Mouse (Mus musculus) CH12.LX (cell line): ENCODE measurements around the gene Grin3a. TPM values are rescaled to one million over a fixed set of nuclear protein-coding genes. Genes with fewer than 3 reads are reported as not detected.

Experiments
- DNase-seq: peaks from one replicate; pipeline ENCODE4 v3.0.0-alpha.2; 2013; ENCODE audit errors: extremely low read depth
- H3K27ac ChIP-seq: 2 replicates; pipeline ENCODE4 v1.5.1; 2012; ENCODE audit warnings: low read depth, mild to moderate bottlenecking, control low read depth, moderate library complexity; ENCODE audit not compliant: insufficient read depth
- H3K27me3 ChIP-seq: replicated peaks from 2 replicates; pipeline ENCODE3; 2012; ENCODE audit warnings: inconsistent platforms
- H3K36me3 ChIP-seq, 2 experiments: replicated peaks in 1 of 2; 2 replicates each; pipeline versions ENCODE3 to v1.6.1; 2012; ENCODE audit warnings: inconsistent platforms in 1 of 2, low read length in 1 of 2, mild to moderate bottlenecking in 1 of 2, mixed read lengths in 1 of 2, moderate library complexity in 1 of 2; ENCODE audit not compliant: control insufficient read depth in 1 of 2, insufficient read depth in 1 of 2
- H3K4me1 ChIP-seq, 2 experiments: 2 replicates each; pipeline ENCODE4 v1.6.1; 2012; ENCODE audit warnings: inconsistent platforms in 1 of 2, moderate library complexity in 1 of 2; ENCODE audit not compliant: insufficient read depth in 2 of 2, control insufficient read depth in 1 of 2
- H3K4me2 ChIP-seq: 2 replicates; pipeline ENCODE4 v1.6.1; 2012; ENCODE audit warnings: low read depth, mild to moderate bottlenecking, control low read depth; ENCODE audit not compliant: poor library complexity, insufficient read depth, severe bottlenecking
- H3K4me3 ChIP-seq, 3 experiments: fragments of 150-350 bp in 1 of 3; sonication (generic) in 1 of 3; replicated peaks in 1 of 3; 2 replicates each; pipeline versions ENCODE3 to v1.5.1; 2011 to 2012; ENCODE audit warnings: low read depth in 2 of 3, low read length in 2 of 3, mild to moderate bottlenecking in 2 of 3, moderate library complexity in 2 of 3, control low read depth in 1 of 3, improper control_type of control experiment in 1 of 3, inconsistent platforms in 1 of 3, mixed read lengths in 1 of 3; ENCODE audit not compliant: poor library complexity in 1 of 3
- H3K79me2 ChIP-seq: replicated peaks from 2 replicates; pipeline ENCODE4 v1.6.1; 2012; ENCODE audit warnings: mild to moderate bottlenecking, moderate library complexity; ENCODE audit not compliant: control insufficient read depth, poor library complexity, insufficient read depth, severe bottlenecking; ENCODE audit errors: extremely low read depth
- H3K9ac ChIP-seq: 2 replicates; pipeline ENCODE4 v1.6.1; 2012; ENCODE audit warnings: low read depth, mild to moderate bottlenecking, control low read depth, moderate library complexity; ENCODE audit not compliant: insufficient read depth
- H3K9me3 ChIP-seq: replicated peaks from 2 replicates; pipeline ENCODE3; 2012; ENCODE audit warnings: low read length, inconsistent platforms, mixed read lengths
- CHD1 ChIP-seq: IDR thresholded peaks from 2 replicates; pipeline ENCODE4 v1.6.1; 2012; ENCODE audit warnings: low read depth, low read length, improper control_type of control experiment, inconsistent platforms
- CHD2 ChIP-seq: IDR thresholded peaks from 2 replicates; pipeline ENCODE4 v1.6.1; 2011; ENCODE audit warnings: low read length, improper control_type of control experiment
- CTCF ChIP-seq, 2 experiments: IDR thresholded peaks in 1 of 2; conservative IDR thresholded peaks in 1 of 2; 2 replicates each; pipeline ENCODE4 v1.5.1; 2011 to 2012; ENCODE audit warnings: low read depth in 2 of 2, low read length in 2 of 2, improper control_type of control experiment in 1 of 2, inconsistent platforms in 1 of 2, mild to moderate bottlenecking in 1 of 2, moderate library complexity in 1 of 2
- EP300 ChIP-seq: IDR thresholded peaks from 2 replicates; pipeline ENCODE4 v1.6.1; 2011; ENCODE audit warnings: low read length, improper control_type of control experiment
- ETS1 ChIP-seq: conservative IDR thresholded peaks from 2 replicates; pipeline ENCODE4 v1.6.1; 2012; ENCODE audit warnings: low read depth, mild to moderate bottlenecking, inconsistent platforms, low read length, improper control_type of control experiment, moderate library complexity
- GABPA ChIP-seq: IDR thresholded peaks from 2 replicates; pipeline ENCODE4 v1.6.1; 2012; ENCODE audit warnings: low read depth, low read length, improper control_type of control experiment, inconsistent platforms; ENCODE audit not compliant: insufficient replicate concordance
- IRF4 ChIP-seq: IDR thresholded peaks from 2 replicates; pipeline ENCODE4 v1.6.1; 2014; ENCODE audit warnings: low read depth, mild to moderate bottlenecking, inconsistent platforms, low read length, improper control_type of control experiment
- JUN ChIP-seq: IDR thresholded peaks from 2 replicates; pipeline ENCODE4 v1.6.1; 2011; ENCODE audit warnings: low read depth, mild to moderate bottlenecking, low read length, improper control_type of control experiment, moderate library complexity; ENCODE audit not compliant: insufficient read depth
- KAT2A ChIP-seq: IDR thresholded peaks from 2 replicates; pipeline ENCODE4 v1.6.1; 2012; ENCODE audit warnings: low read length, improper control_type of control experiment, inconsistent platforms; ENCODE audit not compliant: insufficient replicate concordance
- MAFK ChIP-seq: IDR thresholded peaks from 2 replicates; pipeline ENCODE4 v1.6.1; 2011; ENCODE audit warnings: low read length, improper control_type of control experiment; ENCODE audit not compliant: insufficient replicate concordance
- MAX ChIP-seq: IDR thresholded peaks from 2 replicates; pipeline ENCODE4 v1.6.1; 2011; ENCODE audit warnings: low read length, improper control_type of control experiment
- MAZ ChIP-seq: IDR thresholded peaks from 2 replicates; pipeline ENCODE4 v1.6.1; 2012; ENCODE audit warnings: low read depth, mild to moderate bottlenecking, inconsistent platforms, low read length, improper control_type of control experiment, moderate library complexity
- MEF2A ChIP-seq: IDR thresholded peaks from 2 replicates; pipeline ENCODE4 v1.6.1; 2014; ENCODE audit warnings: low read depth, mild to moderate bottlenecking, inconsistent platforms, low read length, improper control_type of control experiment, borderline replicate concordance
- NELFE ChIP-seq: IDR thresholded peaks from 2 replicates; pipeline ENCODE4 v1.6.1; 2011; ENCODE audit warnings: low read depth, low read length, improper control_type of control experiment
- POLR2AphosphoS2 ChIP-seq: IDR thresholded peaks from 2 replicates; pipeline ENCODE4 v1.6.1; 2011; ENCODE audit warnings: low read depth, low read length, improper control_type of control experiment
- RAD21 ChIP-seq: IDR thresholded peaks from 2 replicates; pipeline ENCODE4 v1.6.1; 2011; ENCODE audit warnings: low read depth, mild to moderate bottlenecking, low read length, improper control_type of control experiment, moderate library complexity
- RCOR1 ChIP-seq: conservative IDR thresholded peaks from 2 replicates; pipeline ENCODE4 v1.6.1; 2012; ENCODE audit warnings: low read depth, mild to moderate bottlenecking, inconsistent platforms, low read length, improper control_type of control experiment
- TBP ChIP-seq: conservative IDR thresholded peaks from 2 replicates; pipeline ENCODE4 v1.6.1; 2011; ENCODE audit warnings: low read depth, low read length, improper control_type of control experiment
- TCF12 ChIP-seq: IDR thresholded peaks from 2 replicates; pipeline ENCODE4 v1.6.1; 2014; ENCODE audit warnings: low read depth, mild to moderate bottlenecking, inconsistent platforms, low read length, improper control_type of control experiment
- USF1 ChIP-seq: IDR thresholded peaks from 2 replicates; pipeline ENCODE4 v1.6.1; 2014; ENCODE audit warnings: low read depth, mild to moderate bottlenecking, inconsistent platforms, low read length, improper control_type of control experiment
- ZMIZ1 ChIP-seq: IDR thresholded peaks from 2 replicates; pipeline ENCODE4 v1.6.1; 2012; ENCODE audit warnings: low read depth, mild to moderate bottlenecking, inconsistent platforms, low read length, improper control_type of control experiment
- dilution Hi-C: fragments of 300-500 bp; cut with MboI; formaldehyde crosslinking; loops from 2 replicates; pipeline ENCODE4 v1.14.3; 2020; ENCODE audit warnings: low sequenced_read_pairs; ENCODE audit not compliant: extremely low pct_unique_long_range_greater_than_20kb, extremely low pct_ligation_motif_present
- in situ Hi-C: fragments of 300-500 bp; cut with MboI; formaldehyde crosslinking; loops from 3 replicates; pipeline ENCODE4 v1.14.3; 2019; ENCODE audit warnings: low sequenced_read_pairs, low pct_ligation_motif_present, low pct_unique_long_range_greater_than_20kb, mixed read lengths
- polyA plus RNA-seq: library from polyadenylated mRNA; unstranded; fragments of >175 nt; gene quantifications from 2 replicates; pipeline ENCODE4 v1.2.1, GENCODE M21; 2012; ENCODE audit warnings: low read depth; ENCODE audit not compliant: insufficient read length
- total RNA-seq, 2 experiments: library from RNA; depleted of rRNA; stranded (reverse); fragments of 300-350 nt in 1 of 2; fragments of >200 nt in 1 of 2; gene quantifications; 2 replicates each; pipeline ENCODE4 v1.2.3; 2012 to 2014

Gene Grin3a
- total and polyA plus RNA-seq, 3 experiments: 0.06 TPM; not detected in 2

GRCm38 (mm10) chr4:49844828-49845611, 524 bp downstream of the Grin3a start:
- peaks cover 17% of the 10 kb centered on the region for H3K9me3 ChIP-seq
- H3K4me2 ChIP-seq: no peak overlapping the region
- H3K79me2 ChIP-seq: no peaks in the 10 kb centered on the region
- TF ChIP-seq MAX (no peak), NELFE (no peak), MAZ (no peak), POLR2AphosphoS2 (no peak), ZMIZ1 (no peak), TBP (no peak), RAD21 (no peak), USF1 (no peak), CHD2 (no peak)
- H3K4me3 ChIP-seq: no peak overlapping the region
- no peak overlapping the region for H3K27ac ChIP-seq
- H3K4me1 ChIP-seq: no peaks in the 10 kb centered on the region
- in situ Hi-C loops: no loop called here
- H3K27me3 ChIP-seq: no peaks in the 10 kb centered on the region
- H3K36me3 ChIP-seq: no peaks in the 10 kb centered on the region
- H3K9ac ChIP-seq: no peak overlapping the region
- dilution Hi-C loops: no loop called here
- DNase-seq: no peak

GRCm38 (mm10) chr4:49844274-49844827, 1.2 kb downstream of the Grin3a start:
- Histone ChIP-seq H3K4me1 (no peaks in the 10 kb centered on the region), H3K36me3 (no peaks in the 10 kb centered on the region), H3K4me3 (no peak overlapping the region), H3K27ac (no peak overlapping the region), H3K9ac (no peak overlapping the region), H3K27me3 (no peaks in the 10 kb centered on the region), H3K9me3 (peaks cover 17% of the 10 kb centered on the region), H3K4me2 (no peak overlapping the region), H3K79me2 (no peaks in the 10 kb centered on the region)
- in situ Hi-C loops: no loop called here
- DNase-seq: no peak
- dilution Hi-C loops: no loop called here
- TF ChIP-seq KAT2A (no peak), CTCF (conservative IDR thresholded peaks at IDR 0.05 in 1 of 2, IDR thresholded peaks at IDR 0.05 in 1 of 2; ENCODE audit: low read depth in 2 of 2, low read length in 2 of 2) (no peak), RCOR1 (no peak), GABPA (no peak), CHD1 (no peak), EP300 (no peak), JUN (no peak), IRF4 (no peak), MEF2A (no peak), ZMIZ1 (no peak), ETS1 (no peak), MAFK (no peak), TCF12 (no peak), USF1 (no peak)
